Mouse (Mus musculus) olfactory bulb, adult 2 months (tissue): ENCODE data around the gene Acvr2b. TPM values are rescaled to one million over a fixed set of nuclear protein-coding genes. Genes with fewer than 3 reads are reported as not detected.

Source experiments
- H3K27ac ChIP-seq: fragments of 200-500 bp; 2 replicates; pipeline ENCODE4 v1.5.1; 2012; ENCODE audit warnings: low read depth, low read length; ENCODE audit not compliant: insufficient read depth
- H3K4me1 ChIP-seq: fragments of 200-500 bp; 2 replicates; pipeline ENCODE4 v1.6.1; 2012; ENCODE audit warnings: low read length; ENCODE audit not compliant: control insufficient read depth, insufficient read depth
- H3K4me3 ChIP-seq: fragments of 200-500 bp; 2 replicates; pipeline ENCODE4 v1.5.1; 2012; ENCODE audit warnings: mild to moderate bottlenecking, low read depth, low read length, moderate library complexity; ENCODE audit not compliant: insufficient read depth
- CTCF ChIP-seq: fragments of 200-500 bp; IDR thresholded peaks from 2 replicates; pipeline ENCODE4 v1.5.1; 2012; ENCODE audit warnings: low read depth, mild to moderate bottlenecking, low read length, moderate library complexity; ENCODE audit not compliant: insufficient read depth
- POLR2A ChIP-seq: fragments of 200-500 bp; IDR thresholded peaks from 2 replicates; pipeline ENCODE4 v1.6.1; 2012; ENCODE audit warnings: mild to moderate bottlenecking, low read depth, low read length, moderate library complexity; ENCODE audit not compliant: insufficient read depth
- WGBS: fragments of 180-500 bp; shearing (Covaris S2); methylation state at CpG from one replicate; pipeline ENCODE4 v1.1.7; 2018; 5-methylcytosine and 5-hydroxymethylcytosine counted together
- polyA plus RNA-seq: library from polyadenylated mRNA; stranded (reverse); fragments of >200 nt; gene quantifications from 2 replicates; pipeline ENCODE4 v1.2.4, GENCODE M21; 2012; ENCODE audit warnings: low replicate concordance; ENCODE audit not compliant: missing spikeins, insufficient read depth, insufficient read length

Acvr2b gene
- polyA plus RNA-seq, 1 experiment = not detected

DNA sequence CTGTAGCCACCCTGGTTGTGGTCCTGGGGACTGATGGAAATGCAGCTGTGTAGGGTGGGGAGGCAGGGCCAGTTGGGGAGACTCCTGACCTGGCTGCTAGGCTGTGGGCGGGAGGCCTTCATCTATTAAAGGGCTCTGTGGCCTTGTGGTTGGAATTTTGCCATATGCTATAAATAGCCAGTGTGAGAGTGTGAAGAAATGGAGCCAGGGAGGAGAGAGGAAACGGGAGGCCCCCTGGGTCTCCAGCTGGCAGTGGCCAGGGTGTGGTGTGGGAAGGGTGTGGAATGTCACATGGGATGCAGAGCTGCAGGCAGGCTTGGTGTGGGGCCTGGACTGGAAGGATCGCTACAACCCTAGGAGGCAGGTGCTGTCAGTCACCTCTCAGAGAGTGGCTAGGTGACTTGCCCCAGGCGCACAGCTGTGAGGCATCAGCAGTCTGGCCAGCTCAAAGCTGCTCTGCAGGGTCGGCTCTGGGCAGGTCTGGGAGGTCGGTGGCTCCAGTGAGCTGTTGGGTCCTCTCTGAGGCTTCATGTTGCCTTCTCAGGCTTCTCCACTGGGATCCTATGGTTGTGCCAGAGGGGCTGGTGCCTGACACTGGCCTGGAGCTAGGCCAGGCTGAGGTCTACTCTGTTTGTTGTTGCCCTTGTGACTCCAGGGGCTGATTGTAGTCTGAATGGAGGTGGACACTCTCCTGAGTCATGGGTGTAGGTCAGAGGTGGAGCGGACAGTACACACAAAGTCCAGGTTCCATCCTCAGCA lies 23.5 kb downstream of the Acvr2b start:
- no peak overlapping the region for H3K4me3 ChIP-seq
- TF ChIP-seq CTCF (no peak), POLR2A (no peak)
- no peak overlapping the region for H3K27ac ChIP-seq
- peaks cover 24% of the 10 kb centered on the region for H3K4me1 ChIP-seq
- WGBS = 44% methylated on average over 7 of the region's 7 CpGs

DNA sequence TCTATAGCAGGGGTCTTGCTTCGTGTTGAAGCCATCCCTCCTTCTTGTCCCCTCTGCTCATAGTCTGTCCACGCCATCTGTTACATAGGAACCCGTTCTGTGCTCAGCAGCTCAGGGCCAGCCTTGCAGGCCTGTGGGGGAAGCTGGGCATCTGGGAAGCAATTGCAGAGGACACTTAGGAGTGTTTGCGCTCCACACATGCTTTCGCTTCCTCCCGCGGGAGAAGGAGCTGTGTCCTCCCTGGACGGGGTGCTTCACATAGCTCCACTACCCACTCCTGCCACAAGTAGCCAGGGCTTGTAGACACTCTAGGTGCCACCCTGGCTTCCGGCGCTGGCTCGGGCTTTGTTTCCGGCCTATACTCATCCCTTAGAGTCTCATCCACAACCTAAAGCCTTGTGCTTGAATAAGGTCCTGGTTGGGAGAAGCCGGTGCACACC lies 24.1 kb downstream of the Acvr2b start:
- TF ChIP-seq POLR2A = no peak
- TF ChIP-seq CTCF = no peak
- Histone ChIP-seq H3K4me1 (peaks cover 24% of the 10 kb centered on the region), H3K4me3 (no peak overlapping the region), H3K27ac (no peak overlapping the region)
- 87% methylated on average over 13 of the region's 13 CpGs for WGBS

DNA sequence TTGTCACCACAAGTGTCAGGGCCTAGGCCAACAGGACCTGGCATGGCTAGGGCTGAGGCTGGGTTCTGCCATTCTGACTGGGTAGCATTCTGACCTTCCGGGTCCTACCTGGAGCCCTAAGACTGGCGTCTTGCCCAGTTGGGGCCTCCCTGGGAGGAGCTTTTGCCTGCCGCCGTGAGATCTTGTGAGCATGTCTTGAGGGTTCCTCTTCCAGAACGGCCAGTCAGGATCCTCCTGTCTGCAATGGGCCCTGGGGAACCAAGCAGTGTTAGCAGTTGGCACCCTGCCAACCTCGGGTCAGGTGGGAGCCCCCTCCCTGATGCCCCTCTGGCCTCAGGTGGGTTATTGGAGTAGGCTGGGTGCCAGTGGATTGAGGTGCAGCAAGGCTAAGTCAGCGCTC lies 24.6 kb downstream of the Acvr2b start:
- no peak overlapping the region for H3K27ac ChIP-seq
- TF ChIP-seq CTCF (no peak), POLR2A (no peak)
- peaks cover 24% of the 10 kb centered on the region for H3K4me1 ChIP-seq
- WGBS = 69% methylated on average over 7 of the region's 7 CpGs
- H3K4me3 ChIP-seq = no peak overlapping the region

DNA sequence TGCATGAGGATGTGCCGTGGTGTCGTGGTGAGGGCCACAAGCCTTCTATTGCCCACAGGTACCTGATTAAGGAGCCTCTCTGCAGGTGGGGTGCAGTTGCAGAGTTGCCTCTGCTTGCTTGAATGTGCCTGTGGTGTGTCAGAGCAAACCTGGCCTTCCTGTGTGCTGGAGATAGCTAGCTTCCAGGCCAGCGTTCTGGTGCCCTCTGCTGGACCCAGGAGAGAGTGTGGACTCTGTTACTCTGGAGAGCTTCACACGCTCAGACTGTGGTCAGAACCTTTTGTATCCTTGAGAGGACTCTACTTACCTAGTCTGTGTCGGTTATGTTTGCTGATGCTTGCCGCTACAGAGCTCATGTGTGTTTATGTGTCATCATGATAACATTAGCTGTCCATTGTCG lies 28.4 kb downstream of the Acvr2b start:
- 42% methylated on average over 7 of the region's 7 CpGs for WGBS
- TF ChIP-seq POLR2A (no peak), CTCF (peak; percentile 66; the same call in 1 of the 2 replicates)
- peaks cover 13% of the 10 kb centered on the region for H3K4me1 ChIP-seq
- no peak overlapping the region for H3K4me3 ChIP-seq
- H3K27ac ChIP-seq = no peak overlapping the region

DNA sequence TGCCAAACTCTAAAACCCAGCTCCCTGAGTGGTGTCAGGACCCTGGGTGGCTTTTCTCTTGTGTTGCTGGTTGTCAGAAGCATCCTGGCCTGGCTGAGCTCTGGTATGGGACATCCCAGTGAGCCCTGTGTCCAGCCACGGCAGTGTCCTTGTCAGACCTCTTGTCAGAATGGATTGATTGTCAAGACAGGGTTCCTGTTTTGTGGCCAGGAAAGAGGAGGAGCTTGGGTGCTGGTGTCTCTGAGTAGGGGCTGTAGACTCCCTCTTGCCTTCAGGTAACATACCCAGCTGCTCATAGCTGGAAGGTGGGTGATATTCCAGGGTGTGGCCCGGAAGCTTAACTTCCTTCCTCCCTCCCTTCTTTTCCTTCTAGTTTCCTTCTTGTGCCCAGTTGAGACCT lies 33.9 kb downstream of the Acvr2b start:
- H3K27ac ChIP-seq = no peak overlapping the region
- WGBS = 84% methylated on average over 2 of the region's 2 CpGs
- H3K4me1 ChIP-seq = no peaks in the 10 kb centered on the region
- H3K4me3 ChIP-seq = no peak overlapping the region
- no peak for TF ChIP-seq POLR2A
- TF ChIP-seq CTCF = no peak

DNA sequence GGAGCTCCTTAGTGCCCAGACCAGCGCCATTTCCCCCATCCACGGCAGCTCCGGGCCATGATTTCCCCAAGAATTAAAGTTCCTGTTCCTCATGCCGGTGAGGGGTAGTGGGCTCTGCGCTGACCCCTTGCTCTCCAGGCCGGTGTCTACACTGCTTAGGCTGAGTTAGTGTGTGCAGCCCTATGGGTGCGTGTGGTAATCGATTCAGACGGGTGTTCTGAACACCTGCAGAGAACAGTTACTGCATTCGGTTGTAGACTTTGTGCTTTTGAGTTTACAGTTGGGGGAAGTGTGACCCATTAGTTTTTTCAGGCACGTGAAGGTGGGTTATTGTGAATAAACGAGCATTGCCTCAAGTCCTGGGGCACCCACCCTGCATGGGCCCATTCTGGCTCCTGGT lies 36.1 kb downstream of the Acvr2b start:
- no peak overlapping the region for H3K4me3 ChIP-seq
- no peaks in the 10 kb centered on the region for H3K4me1 ChIP-seq
- no peak for TF ChIP-seq CTCF
- TF ChIP-seq POLR2A = no peak
- H3K27ac ChIP-seq = no peak overlapping the region
- 88% methylated on average over 12 of the region's 12 CpGs for WGBS

DNA sequence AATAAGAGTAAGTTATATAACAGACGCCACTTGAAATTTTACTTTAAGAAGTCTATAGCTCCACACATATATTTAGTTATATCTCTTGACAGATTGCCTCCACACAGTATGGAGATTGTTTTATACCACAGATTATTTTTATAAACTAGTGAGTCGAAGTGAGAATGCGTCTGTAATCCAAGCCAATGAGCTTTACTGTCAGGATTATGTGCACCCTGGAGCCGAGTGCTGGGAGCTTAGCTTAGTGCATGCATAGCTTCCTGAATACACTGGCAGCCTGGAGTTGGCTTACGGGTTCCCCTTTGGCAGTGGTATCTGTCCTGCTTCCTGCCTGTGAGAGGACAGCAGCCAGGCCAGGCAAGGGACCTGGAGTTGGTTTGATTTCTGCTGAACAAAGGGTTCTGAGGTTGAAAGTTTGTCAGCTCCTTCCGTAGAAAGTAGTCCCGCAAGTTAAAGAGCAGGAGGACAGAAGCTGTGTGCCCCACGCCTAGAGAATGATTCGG lies 36.6 kb downstream of the Acvr2b start:
- 87% methylated on average over 9 of the region's 9 CpGs for WGBS
- Histone ChIP-seq H3K4me3 (no peak overlapping the region), H3K27ac (no peak overlapping the region), H3K4me1 (no peaks in the 10 kb centered on the region)
- no peak for TF ChIP-seq POLR2A
- no peak for TF ChIP-seq CTCF

DNA sequence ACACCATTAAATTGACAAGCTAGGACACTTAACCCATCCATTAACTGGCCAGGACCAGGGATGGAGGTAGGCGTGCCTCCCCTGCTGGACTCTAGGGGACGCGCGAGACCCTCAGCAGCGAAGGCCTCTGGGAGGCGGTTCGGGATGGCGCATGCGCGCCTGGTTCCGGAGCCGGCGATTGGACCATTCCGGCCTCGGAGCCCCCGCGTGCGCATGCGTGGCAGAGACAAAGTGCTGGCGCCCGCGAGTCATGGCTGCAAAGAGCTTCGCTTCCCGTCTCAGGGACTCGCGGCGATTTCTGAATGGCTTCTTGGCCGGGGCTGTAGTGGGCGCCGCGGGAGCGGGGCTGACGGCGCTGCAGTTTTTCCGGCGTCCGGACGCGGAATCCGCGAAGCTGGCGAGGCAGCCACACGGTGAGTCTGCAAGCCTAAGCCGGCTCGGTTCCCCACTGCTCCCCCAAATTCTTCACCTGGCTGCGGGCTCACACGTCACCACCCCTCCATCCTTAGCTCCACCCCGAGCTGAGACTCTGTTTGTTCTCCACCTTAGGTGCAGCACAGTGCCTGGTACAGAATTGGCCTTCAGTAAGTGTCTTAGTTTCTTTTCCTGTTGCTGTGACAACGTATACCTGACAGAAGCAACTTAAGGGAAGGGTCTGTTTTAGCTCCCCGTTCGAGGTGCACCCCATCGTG lies 43.0 kb downstream of the Acvr2b start, which contains the start of gene Exog:
TSS of gene Exog (plus strand) at position 206 of the 692 bp plus-strand sequence.
- Histone ChIP-seq H3K4me3 (peak within 1 kb of the TSS; percentile 69), H3K27ac (no peak within 1 kb of the TSS), H3K4me1 (peaks cover 4% of the 10 kb centered on the region)
- peak; percentile 68 for TF ChIP-seq POLR2A
- peak; percentile 69; the same call in 1 of the 2 replicates for TF ChIP-seq CTCF
- under 1% methylated on average over 52 of the region's 52 CpGs for WGBS

DNA sequence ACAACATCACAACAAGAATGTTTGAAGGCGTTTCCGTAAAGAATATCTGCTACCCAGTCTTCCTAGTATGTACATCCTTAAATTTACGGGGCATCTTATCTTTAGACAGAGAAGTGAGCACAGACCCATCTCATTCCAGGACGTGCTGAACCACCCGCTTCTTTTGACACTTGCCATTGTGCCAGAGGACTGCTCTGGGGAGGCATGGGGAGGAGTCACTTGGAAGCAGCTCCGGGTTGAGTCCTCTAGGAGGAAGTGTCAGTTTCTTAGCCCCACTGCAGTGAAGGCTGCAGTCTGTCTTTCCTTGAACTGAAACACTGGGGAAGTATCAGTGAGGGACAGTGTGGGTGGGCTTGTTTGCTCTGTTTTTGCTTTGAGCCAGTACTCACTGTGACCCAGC lies 43.8 kb downstream of the Acvr2b start:
- TF ChIP-seq POLR2A (no peak), CTCF (no peak)
- Histone ChIP-seq H3K27ac (no peak overlapping the region), H3K4me3 (no peak overlapping the region; the same call in 1 of the 2 replicates), H3K4me1 (peaks cover 4% of the 10 kb centered on the region)
- 32% methylated on average over 6 of the region's 6 CpGs for WGBS
